Mouse (Mus musculus) heart, embryonic 10.5 days (tissue): ENCODE results near the gene Xpo6. TPM values are rescaled to one million over a fixed set of nuclear protein-coding genes. Genes with fewer than 3 reads are reported as not detected.

Experiments used
- DNase-seq: peaks from one replicate; pipeline ENCODE4 v3.0.0-alpha.2; 2017; ENCODE audit warnings: low spot score
- H3K27ac ChIP-seq: fragments of 300-500 bp; sonication (generic); 2 replicates; pipeline ENCODE4 v1.5.1; 2016; ENCODE audit warnings: mild to moderate bottlenecking
- H3K27me3 ChIP-seq: fragments of 300-500 bp; sonication (generic); 2 replicates; pipeline ENCODE4 v1.6.1; 2016; ENCODE audit warnings: mild to moderate bottlenecking; ENCODE audit not compliant: poor library complexity, insufficient read depth, severe bottlenecking
- H3K36me3 ChIP-seq: fragments of 300-500 bp; sonication (generic); 2 replicates; pipeline ENCODE4 v1.6.1; 2016; ENCODE audit warnings: mild to moderate bottlenecking, moderate library complexity
- H3K4me1 ChIP-seq: fragments of 300-500 bp; sonication (generic); 2 replicates; pipeline ENCODE4 v1.6.1; 2016; ENCODE audit warnings: mild to moderate bottlenecking
- H3K4me3 ChIP-seq: fragments of 300-500 bp; sonication (generic); 2 replicates; pipeline ENCODE4 v1.5.1; 2016; ENCODE audit warnings: mild to moderate bottlenecking, moderate library complexity
- H3K9me3 ChIP-seq: fragments of 300-500 bp; sonication (generic); 2 replicates; pipeline ENCODE4 v1.6.1; 2016; ENCODE audit warnings: mild to moderate bottlenecking, moderate library complexity
- WGBS: fragments of 180-500 bp; shearing (Covaris S2); methylation state at CpG from one replicate; pipeline ENCODE4 v1.1.7; 2016; 5-methylcytosine and 5-hydroxymethylcytosine counted together
- polyA plus RNA-seq: library from polyadenylated mRNA; unstranded; fragments of >200 nt; fragmentation: Nextera tagmentation; extraction: Ambion mirVana; gene quantifications from 2 replicates; pipeline ENCODE4 v1.2.1, GENCODE M21; 2016

Gene Xpo6
- polyA plus RNA-seq, 1 experiment from 2014 or later: 57.5 TPM

DNA sequence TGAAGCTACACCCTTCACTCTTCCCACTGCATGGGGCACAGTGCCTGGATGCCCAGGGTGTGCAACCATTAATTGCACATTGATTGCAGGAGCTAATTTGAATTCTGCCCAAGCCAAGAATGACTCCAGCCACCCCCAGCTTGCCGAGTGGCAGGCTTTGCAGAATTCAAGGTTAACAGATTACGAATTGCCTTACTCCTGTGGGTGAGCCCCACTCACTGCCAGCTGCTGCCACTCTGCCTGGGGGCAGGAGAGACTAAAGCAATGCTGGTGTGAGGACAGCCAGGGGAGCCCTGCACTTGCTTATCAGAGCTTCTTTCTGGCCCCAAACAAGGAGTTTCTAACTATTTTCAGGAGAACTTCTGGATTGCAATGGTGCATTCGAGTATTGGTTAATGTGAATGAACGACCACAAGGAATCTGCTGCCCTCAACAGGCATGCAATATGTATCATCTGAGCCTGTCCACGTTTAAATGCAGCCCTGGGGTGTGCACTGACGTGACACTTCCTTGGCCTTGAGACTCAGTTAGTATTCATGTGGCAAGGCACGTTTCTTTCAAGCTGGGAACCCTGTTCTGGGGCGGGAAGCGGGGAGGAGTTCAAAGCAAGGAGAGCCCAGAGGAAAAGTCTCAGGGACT is 116.8 kb downstream of the Xpo6 start:
- WGBS: 25% methylated on average over 9 of the region's 9 CpGs
- DNase-seq: no peak
- H3K27me3 ChIP-seq: peaks cover 75% of the 10 kb centered on the region
- H3K36me3 ChIP-seq: no peaks in the 10 kb centered on the region
- no peak overlapping the region for H3K27ac ChIP-seq
- peaks cover 55% of the 10 kb centered on the region for H3K4me1 ChIP-seq
- no peaks in the 10 kb centered on the region for H3K9me3 ChIP-seq
- no peak overlapping the region for H3K4me3 ChIP-seq

DNA sequence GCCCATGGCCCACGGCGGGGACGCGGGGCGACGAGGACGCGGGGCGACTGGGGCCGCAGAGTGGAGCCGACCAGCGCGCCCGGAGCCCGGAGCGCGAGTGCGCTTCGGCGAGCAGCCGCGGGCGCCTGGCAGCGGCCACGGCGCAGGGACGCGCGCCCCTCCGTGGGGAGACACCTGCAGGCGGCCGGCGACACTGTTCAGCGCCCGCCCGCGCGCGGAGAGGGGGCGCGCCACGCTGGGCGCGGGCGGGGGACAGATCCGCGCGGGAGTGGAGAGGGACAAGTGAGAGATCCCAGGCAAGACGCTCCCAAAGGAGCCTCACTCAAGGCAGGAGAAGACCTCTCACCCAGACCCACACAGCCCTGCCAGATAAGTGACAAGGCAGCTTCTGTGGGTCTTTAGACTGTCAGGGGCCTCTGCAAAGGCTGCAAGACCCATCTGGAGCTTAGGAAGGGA is 118.0 kb downstream of the Xpo6 start, which contains the start of gene Gsg1l:
TSS of gene Gsg1l (minus strand) at position 126 of the 456 bp plus-strand sequence.
- 1% methylated on average over 49 of the region's 49 CpGs for WGBS
- H3K9me3 ChIP-seq: no peaks in the 10 kb centered on the region
- H3K27me3 ChIP-seq: peaks cover 85% of the 10 kb centered on the region
- peak within 1 kb of the TSS; percentile 86 for H3K27ac ChIP-seq
- H3K4me3 ChIP-seq: peak within 1 kb of the TSS; percentile 80
- DNase-seq: no peak
- peaks cover 50% of the 10 kb centered on the region for H3K4me1 ChIP-seq
- no peaks in the 10 kb centered on the region for H3K36me3 ChIP-seq

GRCm38 (mm10) chr7:126081727-126082285 is 118.5 kb downstream of the Xpo6 start:
- DNase-seq: no peak
- peaks cover 88% of the 10 kb centered on the region for H3K27me3 ChIP-seq
- H3K27ac ChIP-seq: peak overlapping the region; percentile 86

GRCm38 (mm10) chr7:126080949-126081654 is 119.2 kb downstream of the Xpo6 start:
- Histone ChIP-seq H3K27ac (peak overlapping the region; percentile 86), H3K27me3 (peaks cover 88% of the 10 kb centered on the region), H3K9me3 (no peaks in the 10 kb centered on the region), H3K36me3 (no peaks in the 10 kb centered on the region), H3K4me3 (peak overlapping the region; percentile 80), H3K4me1 (peaks cover 43% of the 10 kb centered on the region)
- WGBS: 14% methylated on average over 16 of the region's 16 CpGs
- no peak for DNase-seq

More at GRCm38 (mm10) chr7:126081727-126082285, 118.5 kb downstream of the Xpo6 start:
- Histone ChIP-seq H3K4me3 (peak overlapping the region; percentile 80), H3K36me3 (no peaks in the 10 kb centered on the region), H3K9me3 (no peaks in the 10 kb centered on the region), H3K4me1 (peaks cover 50% of the 10 kb centered on the region)
- under 1% methylated on average over 76 of the region's 80 CpGs for WGBS

DNA sequence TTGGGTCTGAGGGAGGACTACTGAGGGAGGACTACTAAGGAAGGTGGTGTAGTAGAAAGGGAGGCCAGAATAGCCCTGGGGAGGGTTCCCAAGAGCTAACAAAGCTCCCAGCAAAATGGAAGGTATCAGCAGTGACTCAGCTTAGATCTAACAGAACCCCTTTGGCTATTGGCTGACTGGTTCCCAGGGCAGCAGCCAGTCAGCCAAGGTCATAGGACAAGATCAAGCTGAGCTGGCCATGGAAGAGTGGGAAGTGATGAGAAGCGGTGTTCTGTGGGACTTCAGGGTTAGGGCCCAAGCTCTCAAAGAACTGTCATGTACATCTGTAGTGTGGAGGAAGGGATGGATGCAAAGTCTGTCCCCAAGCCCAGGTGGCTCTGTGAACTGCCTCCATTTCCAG is 123.4 kb downstream of the Xpo6 start:
- peaks cover 54% of the 10 kb centered on the region for H3K27me3 ChIP-seq
- no peak for DNase-seq
- H3K4me3 ChIP-seq: no peak overlapping the region
- WGBS: 79% methylated on average over 1 of the region's 1 CpGs
- H3K9me3 ChIP-seq: no peaks in the 10 kb centered on the region
- peaks cover 20% of the 10 kb centered on the region for H3K4me1 ChIP-seq
- no peaks in the 10 kb centered on the region for H3K36me3 ChIP-seq
- no peak overlapping the region for H3K27ac ChIP-seq

DNA sequence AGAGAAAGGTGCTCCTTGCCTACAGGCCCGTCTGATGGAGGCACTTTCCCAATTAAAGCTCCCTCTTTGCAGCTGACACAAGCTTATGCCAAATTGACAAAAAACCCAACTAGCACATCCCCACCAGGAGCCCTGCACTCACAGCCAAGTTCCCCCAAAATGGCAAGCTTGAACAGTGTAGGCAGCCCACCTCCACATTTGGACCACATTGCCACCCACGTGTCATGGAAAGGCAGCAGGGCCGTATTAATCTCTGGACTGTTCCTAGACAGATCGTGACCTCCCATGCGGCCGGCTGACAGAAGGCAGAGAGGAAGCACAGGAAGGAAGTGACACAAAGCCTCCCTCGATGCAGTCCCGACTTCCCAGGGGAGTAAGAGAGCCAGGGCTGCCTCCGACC is 125.2 kb downstream of the Xpo6 start:
- Histone ChIP-seq H3K36me3 (no peaks in the 10 kb centered on the region; the same call in 1 of the 2 replicates), H3K27me3 (peaks cover 35% of the 10 kb centered on the region), H3K4me1 (peaks cover 6% of the 10 kb centered on the region; the same call in 1 of the 2 replicates), H3K9me3 (no peaks in the 10 kb centered on the region), H3K27ac (peak overlapping the region; percentile 44; the same call in 1 of the 2 replicates), H3K4me3 (no peak overlapping the region)
- WGBS: 54% methylated on average over 9 of the region's 9 CpGs
- DNase-seq: no peak

DNA sequence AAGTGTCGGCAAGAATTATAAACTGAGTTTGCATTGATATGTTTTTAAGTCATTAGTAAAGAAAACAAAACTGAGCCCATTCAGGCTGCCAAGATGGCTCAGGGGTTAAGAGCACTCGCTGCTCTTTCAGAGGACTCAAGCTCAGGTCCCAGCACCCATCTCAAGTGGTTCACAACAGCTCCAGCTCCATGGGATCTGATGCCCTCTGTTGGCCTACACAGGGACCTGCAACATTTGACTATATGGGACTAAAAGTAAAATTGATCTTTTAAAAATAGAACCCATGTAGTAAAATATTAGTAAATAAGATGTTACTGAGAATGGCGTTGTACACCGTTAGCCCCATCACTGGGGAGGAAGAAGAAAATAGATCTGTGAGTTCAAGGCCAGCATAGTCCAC is 130.0 kb downstream of the Xpo6 start:
- peaks cover 13% of the 10 kb centered on the region; the same call in 1 of the 2 replicates for H3K27me3 ChIP-seq
- no peak overlapping the region for H3K4me3 ChIP-seq
- peaks cover 28% of the 10 kb centered on the region for H3K4me1 ChIP-seq
- peaks cover 3% of the 10 kb centered on the region; the same call in 1 of the 2 replicates for H3K36me3 ChIP-seq
- H3K27ac ChIP-seq: no peak overlapping the region
- no peaks in the 10 kb centered on the region for H3K9me3 ChIP-seq
- 92% methylated on average over 4 of the region's 4 CpGs for whole genome bisulfite sequencing
- DNase-seq: no peak

DNA sequence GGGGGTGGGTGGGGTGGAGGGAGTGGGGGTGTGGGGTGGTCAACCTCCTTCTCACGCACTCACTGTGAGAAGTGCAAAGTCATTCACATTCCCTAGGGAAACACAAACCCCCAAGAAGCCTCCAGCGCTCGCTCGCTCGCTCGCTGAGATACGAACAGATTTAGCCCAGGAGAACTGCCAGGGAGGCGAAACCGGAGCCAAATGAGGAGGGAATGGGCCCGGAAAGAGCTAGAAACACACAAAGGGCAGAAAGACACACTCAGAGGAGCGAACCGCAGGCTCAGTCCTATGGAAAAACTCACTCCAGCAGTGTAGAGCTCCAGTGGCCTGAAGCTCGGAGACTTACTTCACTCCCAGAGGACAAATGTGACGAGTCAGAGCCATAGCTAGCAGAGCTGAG is 133.5 kb downstream of the Xpo6 start:
- H3K9me3 ChIP-seq: no peaks in the 10 kb centered on the region
- peaks cover 35% of the 10 kb centered on the region for H3K4me1 ChIP-seq
- 46% methylated on average over 14 of the region's 14 CpGs for WGBS
- H3K4me3 ChIP-seq: no peak overlapping the region
- peaks cover 3% of the 10 kb centered on the region; the same call in 1 of the 2 replicates for H3K36me3 ChIP-seq
- peak overlapping the region; percentile 59; the same call in 1 of the 2 replicates for H3K27ac ChIP-seq
- no peak for DNase-seq
- peaks cover 7% of the 10 kb centered on the region; the same call in 1 of the 2 replicates for H3K27me3 ChIP-seq

DNA sequence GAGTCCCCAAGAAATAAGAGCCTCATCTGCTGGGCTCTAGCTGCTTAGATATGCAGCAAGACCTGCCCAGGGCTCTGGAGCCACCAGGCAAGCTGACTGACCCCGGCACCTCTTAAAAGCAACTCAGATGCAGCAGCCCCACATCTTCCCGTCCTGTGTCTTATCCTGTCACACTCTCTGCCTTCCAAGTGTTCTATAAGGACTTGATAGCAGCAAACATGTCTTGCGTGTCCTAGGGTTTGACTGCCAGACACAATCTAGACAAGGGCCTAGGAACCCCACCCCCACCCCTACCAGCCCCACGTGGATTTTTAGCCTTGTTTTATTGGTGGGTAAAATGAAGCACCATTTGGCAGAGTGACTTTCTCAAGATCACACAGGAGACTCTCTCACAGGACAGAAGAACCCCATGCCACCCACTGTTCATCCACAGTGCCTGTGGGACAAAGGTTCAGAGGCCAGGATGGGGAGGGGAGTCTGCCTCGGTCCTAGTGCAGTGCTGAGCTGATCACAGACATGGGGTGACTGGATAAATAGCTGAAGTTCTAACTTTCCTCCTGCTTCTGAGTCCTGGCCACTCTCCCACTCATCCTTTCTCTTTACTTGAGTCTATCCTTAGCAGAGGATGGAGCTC is 134.9 kb downstream of the Xpo6 start:
- DNase-seq: no peak
- whole genome bisulfite sequencing: 43% methylated on average over 5 of the region's 5 CpGs
- Histone ChIP-seq H3K27me3 (peaks cover 12% of the 10 kb centered on the region; the same call in 1 of the 2 replicates), H3K36me3 (peaks cover 3% of the 10 kb centered on the region; the same call in 1 of the 2 replicates), H3K9me3 (no peaks in the 10 kb centered on the region), H3K27ac (peak overlapping the region; percentile 59; the same call in 1 of the 2 replicates), H3K4me1 (peaks cover 38% of the 10 kb centered on the region), H3K4me3 (no peak overlapping the region)

GRCm38 (mm10) chr7:126062228-126062627 is 138.1 kb downstream of the Xpo6 start:
- peaks cover 12% of the 10 kb centered on the region; the same call in 1 of the 2 replicates for H3K27me3 ChIP-seq
- H3K4me1 ChIP-seq: peaks cover 51% of the 10 kb centered on the region
- no peak overlapping the region for H3K4me3 ChIP-seq
- WGBS: 89% methylated on average over 4 of the region's 4 CpGs
- no peak for DNase-seq
- no peaks in the 10 kb centered on the region for H3K9me3 ChIP-seq
- H3K27ac ChIP-seq: no peak overlapping the region
- H3K36me3 ChIP-seq: no peaks in the 10 kb centered on the region

DNA sequence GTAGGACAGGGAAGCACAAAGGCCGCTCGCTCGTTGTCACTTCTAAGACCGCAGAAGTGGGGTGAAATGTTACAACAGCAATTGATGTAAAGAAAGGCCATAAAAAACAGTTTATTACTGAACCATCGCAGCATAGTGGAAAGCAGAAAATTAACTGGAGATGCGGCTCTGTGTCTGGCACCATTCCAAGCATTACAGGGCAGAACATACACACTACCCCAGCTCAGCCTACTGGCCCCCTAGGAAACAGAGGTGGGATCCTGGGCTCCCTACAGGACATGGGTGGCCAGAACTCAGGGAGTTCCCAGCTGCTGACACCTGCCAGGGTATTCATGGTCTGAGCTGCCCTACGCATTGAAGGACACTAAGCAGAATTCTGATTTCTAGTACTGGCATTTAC is 141.4 kb downstream of the Xpo6 start:
- DNase-seq: no peak
- Histone ChIP-seq H3K4me3 (no peak overlapping the region), H3K4me1 (peaks cover 54% of the 10 kb centered on the region), H3K27me3 (peaks cover 22% of the 10 kb centered on the region; the same call in 1 of the 2 replicates), H3K36me3 (no peaks in the 10 kb centered on the region), H3K27ac (peak overlapping the region; percentile 6; the same call in 1 of the 2 replicates), H3K9me3 (no peaks in the 10 kb centered on the region)
- 84% methylated on average over 7 of the region's 7 CpGs for WGBS

- Histone ChIP-seq H3K27me3 (peaks cover 22% of the 10 kb centered on the region; the same call in 1 of the 2 replicates), H3K9me3 (no peaks in the 10 kb centered on the region)
- WGBS: 53% methylated on average over 10 of the region's 10 CpGs
Observed at GRCm38 (mm10) chr7:126057332-126057914, 142.9 kb downstream of the Xpo6 start.

More at GRCm38 (mm10) chr7:126057332-126057914, 142.9 kb downstream of the Xpo6 start:
- peaks cover 66% of the 10 kb centered on the region for H3K4me1 ChIP-seq
- no peak for DNase-seq
- H3K4me3 ChIP-seq: no peak overlapping the region
- H3K27ac ChIP-seq: no peak overlapping the region
- no peaks in the 10 kb centered on the region for H3K36me3 ChIP-seq
